Mouse (Mus musculus): ENCODE data around the gene Caskin1. TPM values are rescaled to one million over a fixed set of nuclear protein-coding genes. Genes with fewer than 3 reads are reported as not detected.

Caskin1 gene
- polyA plus RNA-seq, 1 experiment from 2014 or later: 45.7 TPM

- WGBS: 7% methylated on average over 23 of the region's 23 CpGs
- no peak for ATAC-seq (ENCODE audit: low FRiP score)
- H3K36me3 ChIP-seq (replicated peaks; ENCODE audit: control insufficient read depth, insufficient read depth): 0 out of 2 replicates have a peak, but pooled peaks cover 4% of the 10 kb centered on the region
Observed at GRCm38 (mm10) chr17:24548921-24549617, 60.7 kb downstream of the Caskin1 start.

GRCm38 (mm10) chr17:24549618-24550415 lies 61.4 kb downstream of the Caskin1 start, which contains the start of gene Pkd1:
Gene Pkd1 (plus strand): TSS chr17:24549834.
- peak within 1 kb of the TSS; percentile 83 for H3K4me3 ChIP-seq (replicated peaks; ENCODE audit: low read length)
- ATAC-seq (ENCODE audit: low FRiP score) (peak; percentile 96), DNase-seq (ENCODE audit: low spot score) (peak; percentile 97)
- H3K27ac ChIP-seq: peak within 1 kb of the TSS; percentile 94
- peaks cover 29% of the 10 kb centered on the region for H3K4me1 ChIP-seq (replicated peaks; ENCODE audit: control insufficient read depth, insufficient read depth, low read length)
- peak within 1 kb of the TSS; percentile 70 for H3K4me2 ChIP-seq (replicated peaks)
- peaks cover 7% of the 10 kb centered on the region for H3K27me3 ChIP-seq (ENCODE audit: control insufficient read depth, insufficient read depth, low read length)
- under 1% methylated on average over 58 of the region's 72 CpGs for WGBS
- peak within 1 kb of the TSS; percentile 95 for H3K9ac ChIP-seq
- H3K36me3 ChIP-seq (replicated peaks; ENCODE audit: control insufficient read depth, insufficient read depth): 0 out of 2 replicates have a peak, but pooled peaks cover 4% of the 10 kb centered on the region
- no peaks in the 10 kb centered on the region for H3K9me3 ChIP-seq (ENCODE audit: control insufficient read depth, low read length)

More at GRCm38 (mm10) chr17:24548921-24549617, 60.7 kb downstream of the Caskin1 start:
- Histone ChIP-seq H3K27ac (peak overlapping the region; percentile 33; the same call in 1 of the 2 replicates), H3K4me1 (replicated peaks; ENCODE audit: control insufficient read depth, insufficient read depth, low read length) (peaks cover 25% of the 10 kb centered on the region), H3K27me3 (ENCODE audit: control insufficient read depth, insufficient read depth, low read length) (peaks cover 7% of the 10 kb centered on the region), H3K4me3 (replicated peaks; ENCODE audit: low read length) (peak overlapping the region; percentile 83), H3K9me3 (ENCODE audit: control insufficient read depth, low read length) (no peaks in the 10 kb centered on the region), H3K4me2 (replicated peaks) (peak overlapping the region; percentile 70), H3K9ac (0 out of 2 replicates have a peak overlapping the region, but pooled peaks have one; percentile 1)
- no peak for DNase-seq (ENCODE audit: low spot score)

DNA sequence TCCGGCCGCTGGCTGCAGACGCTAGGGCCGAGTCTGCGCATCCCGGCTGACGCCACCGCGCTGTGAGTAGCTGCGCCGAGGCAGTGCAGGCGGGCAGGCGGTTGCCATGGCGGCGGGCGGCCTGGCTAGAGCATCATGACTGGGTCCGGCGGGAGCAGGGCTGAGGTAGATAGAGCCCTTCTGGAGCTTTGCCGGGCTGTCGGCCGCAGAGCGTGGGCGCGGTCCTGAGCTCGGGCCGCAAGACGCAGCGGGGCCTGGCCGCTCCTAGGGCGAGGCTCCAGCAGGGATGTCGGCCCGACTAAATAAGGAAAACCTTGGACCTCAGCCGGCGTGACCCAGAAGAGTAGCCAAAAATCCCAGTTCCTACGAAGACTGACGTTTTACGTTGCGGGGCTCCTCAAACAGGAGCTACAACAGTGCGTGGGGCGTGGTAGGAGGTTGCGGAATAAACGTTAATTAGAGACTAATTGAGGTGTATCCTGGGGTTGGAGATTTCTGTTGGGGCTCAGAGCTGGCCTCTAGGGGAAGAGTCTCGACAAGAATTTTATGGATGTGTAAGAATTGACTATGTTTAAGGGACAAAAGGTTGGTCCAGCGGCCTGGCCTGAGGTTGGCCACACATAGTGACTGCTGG lies 62.1 kb downstream of the Caskin1 start:
- Histone ChIP-seq H3K4me2 (replicated peaks) (peak overlapping the region; percentile 70), H3K27ac (peak overlapping the region; percentile 94), H3K4me3 (replicated peaks; ENCODE audit: low read length) (peak overlapping the region; percentile 83), H3K36me3 (replicated peaks; ENCODE audit: control insufficient read depth, insufficient read depth) (0 out of 2 replicates have a peak, but pooled peaks cover 4% of the 10 kb centered on the region), H3K27me3 (ENCODE audit: control insufficient read depth, insufficient read depth, low read length) (peaks cover 7% of the 10 kb centered on the region), H3K9ac (peak overlapping the region; percentile 95), H3K9me3 (ENCODE audit: control insufficient read depth, low read length) (no peaks in the 10 kb centered on the region), H3K4me1 (replicated peaks; ENCODE audit: control insufficient read depth, insufficient read depth, low read length) (peaks cover 29% of the 10 kb centered on the region)
- peak; percentile 81 for ATAC-seq (ENCODE audit: low FRiP score)
- peak; percentile 72 for DNase-seq (ENCODE audit: low spot score)
- under 1% methylated on average over 44 of the region's 44 CpGs for WGBS

DNA sequence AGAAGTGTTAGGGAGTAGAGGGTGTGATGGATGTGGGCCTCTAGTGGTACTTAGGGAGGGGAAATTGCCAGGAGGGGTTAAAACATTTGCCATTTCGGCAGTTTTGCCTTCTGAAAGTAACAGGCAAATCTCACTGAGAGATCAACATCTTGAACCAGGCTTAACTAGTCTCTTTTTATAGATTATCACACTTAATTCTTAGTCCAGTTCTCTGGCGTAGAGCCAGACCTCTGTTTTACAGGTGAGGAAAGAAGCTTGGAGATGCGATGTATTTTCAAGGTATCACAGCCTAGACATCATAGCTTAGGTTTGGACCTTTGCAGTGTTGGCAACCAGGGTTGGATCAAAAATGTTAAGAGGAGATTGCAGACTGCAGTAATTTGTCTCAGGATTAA lies 62.6 kb downstream of the Caskin1 start:
- peak overlapping the region; percentile 95 for H3K9ac ChIP-seq
- H3K4me1 ChIP-seq (replicated peaks; ENCODE audit: control insufficient read depth, insufficient read depth, low read length): peaks cover 29% of the 10 kb centered on the region
- WGBS: 48% methylated on average over 3 of the region's 3 CpGs
- 0 out of 2 replicates have a peak, but pooled peaks cover 4% of the 10 kb centered on the region for H3K36me3 ChIP-seq (replicated peaks; ENCODE audit: control insufficient read depth, insufficient read depth)
- peak overlapping the region; percentile 94; the same call in 1 of the 2 replicates for H3K27ac ChIP-seq
- H3K27me3 ChIP-seq (ENCODE audit: control insufficient read depth, insufficient read depth, low read length): peaks cover 7% of the 10 kb centered on the region
- peak overlapping the region; percentile 83 for H3K4me3 ChIP-seq (replicated peaks; ENCODE audit: low read length)
- H3K9me3 ChIP-seq (ENCODE audit: control insufficient read depth, low read length): no peaks in the 10 kb centered on the region
- ATAC-seq (ENCODE audit: low FRiP score): no peak
- peak overlapping the region; percentile 70 for H3K4me2 ChIP-seq (replicated peaks)
- no peak for DNase-seq (ENCODE audit: low spot score)

GRCm38 (mm10) chr17:24557091-24557490 lies 68.7 kb downstream of the Caskin1 start:
- no peak overlapping the region for H3K4me2 ChIP-seq (replicated peaks)
- no peak overlapping the region for H3K4me3 ChIP-seq (replicated peaks; ENCODE audit: low read length)
- no peak overlapping the region for H3K9ac ChIP-seq
- H3K4me1 ChIP-seq (replicated peaks; ENCODE audit: control insufficient read depth, insufficient read depth, low read length): peaks cover 29% of the 10 kb centered on the region
- H3K27me3 ChIP-seq (ENCODE audit: control insufficient read depth, insufficient read depth, low read length): no peaks in the 10 kb centered on the region
- H3K36me3 ChIP-seq (replicated peaks; ENCODE audit: control insufficient read depth, insufficient read depth): 0 out of 2 replicates have a peak, but pooled peaks cover 4% of the 10 kb centered on the region
- DNase-seq (ENCODE audit: low spot score) (no peak), ATAC-seq (ENCODE audit: low FRiP score) (no peak)
- no peak overlapping the region for H3K27ac ChIP-seq
- H3K9me3 ChIP-seq (ENCODE audit: control insufficient read depth, low read length): no peaks in the 10 kb centered on the region
- 88% methylated on average over 7 of the region's 7 CpGs for WGBS

Other genes starting within 250 kb of the Caskin1 start
- 11.8 and 21.2 TPM in 2 replicates for gene Ccnf, start 237.1 kb upstream of the Caskin1 start, polyA plus RNA-seq (2014; fragmentation: Nextera tagmentation; extraction: Ambion mirVana)
- 0.63 and 1.1 TPM in 2 replicates for gene Abca17, start 137.5 kb upstream of the Caskin1 start, polyA plus RNA-seq (2014; fragmentation: Nextera tagmentation; extraction: Ambion mirVana)
- 32.8 and 34.8 TPM in 2 replicates for gene Abca3, start 136.7 kb upstream of the Caskin1 start, polyA plus RNA-seq (2014; fragmentation: Nextera tagmentation; extraction: Ambion mirVana)
- 278 and 280 TPM in 2 replicates for gene Rnps1, start 74.0 kb upstream of the Caskin1 start, polyA plus RNA-seq (2014; fragmentation: Nextera tagmentation; extraction: Ambion mirVana)
- 36.2 and 46.0 TPM in 2 replicates for gene Eci1, start 62.0 kb upstream of the Caskin1 start, polyA plus RNA-seq (2014; fragmentation: Nextera tagmentation; extraction: Ambion mirVana)
- gene Dnase1l2, start 45.5 kb upstream of the Caskin1 start, polyA plus RNA-seq (2014; fragmentation: Nextera tagmentation; extraction: Ambion mirVana): 3.6 and 6.0 TPM in 2 replicates
- 20.6 and 25.8 TPM in 2 replicates for gene E4f1, start 18.3 kb upstream of the Caskin1 start, polyA plus RNA-seq (2014; fragmentation: Nextera tagmentation; extraction: Ambion mirVana)
- 71.2 and 73.5 TPM in 2 replicates for gene Pgp, start 18.2 kb upstream of the Caskin1 start, polyA plus RNA-seq (2014; fragmentation: Nextera tagmentation; extraction: Ambion mirVana)
- 0.75 TPM in 1 of 2 replicates, not detected in the other for gene Bricd5, start 14.7 kb upstream of the Caskin1 start, polyA plus RNA-seq (2014; fragmentation: Nextera tagmentation; extraction: Ambion mirVana)
- 30.2 and 31.1 TPM in 2 replicates for gene Mlst8, start 9.5 kb upstream of the Caskin1 start, polyA plus RNA-seq (2014; fragmentation: Nextera tagmentation; extraction: Ambion mirVana)
- gene Traf7, start 39.3 kb downstream of the Caskin1 start, polyA plus RNA-seq (2014; fragmentation: Nextera tagmentation; extraction: Ambion mirVana): 75.0 and 82.8 TPM in 2 replicates
- 4.2 and 5.6 TPM in 2 replicates for gene Rab26, start 45.6 kb downstream of the Caskin1 start, polyA plus RNA-seq (2014; fragmentation: Nextera tagmentation; extraction: Ambion mirVana)
- gene Pkd1, start 61.2 kb downstream of the Caskin1 start, polyA plus RNA-seq (2014; fragmentation: Nextera tagmentation; extraction: Ambion mirVana): 28.4 and 30.4 TPM in 2 replicates
- gene Tsc2, start 144.0 kb downstream of the Caskin1 start, polyA plus RNA-seq (2014; fragmentation: Nextera tagmentation; extraction: Ambion mirVana): 74.7 and 76.7 TPM in 2 replicates
- 7.8 and 8.2 TPM in 2 replicates for gene Nthl1, start 144.1 kb downstream of the Caskin1 start, polyA plus RNA-seq (2014; fragmentation: Nextera tagmentation; extraction: Ambion mirVana)
- 53.5 and 56.9 TPM in 2 replicates for gene Slc9a3r2, start 161.7 kb downstream of the Caskin1 start, polyA plus RNA-seq (2014; fragmentation: Nextera tagmentation; extraction: Ambion mirVana)
- 0.83 TPM in 1 of 2 replicates, not detected in the other for gene Npw, start 169.9 kb downstream of the Caskin1 start, polyA plus RNA-seq (2014; fragmentation: Nextera tagmentation; extraction: Ambion mirVana)
- gene Zfp598, start 181.1 kb downstream of the Caskin1 start, polyA plus RNA-seq (2014; fragmentation: Nextera tagmentation; extraction: Ambion mirVana): 22.8 and 25.6 TPM in 2 replicates
- 178 and 220 TPM in 2 replicates for gene Syngr3, start 201.4 kb downstream of the Caskin1 start, polyA plus RNA-seq (2014; fragmentation: Nextera tagmentation; extraction: Ambion mirVana)
- gene Gfer, start 207.6 kb downstream of the Caskin1 start, polyA plus RNA-seq (2014; fragmentation: Nextera tagmentation; extraction: Ambion mirVana): 35.2 and 43.4 TPM in 2 replicates
- 1.9 and 2.4 TPM in 2 replicates for gene Noxo1, start 207.6 kb downstream of the Caskin1 start, polyA plus RNA-seq (2014; fragmentation: Nextera tagmentation; extraction: Ambion mirVana)
- 58.3 and 64.3 TPM in 2 replicates for gene Tbl3, start 219.1 kb downstream of the Caskin1 start, polyA plus RNA-seq (2014; fragmentation: Nextera tagmentation; extraction: Ambion mirVana)
- gene Rnf151, start 229.5 kb downstream of the Caskin1 start, polyA plus RNA-seq (2014; fragmentation: Nextera tagmentation; extraction: Ambion mirVana): not detected in 2 replicates
- gene Rps2, start 229.5 kb downstream of the Caskin1 start, polyA plus RNA-seq (2014; fragmentation: Nextera tagmentation; extraction: Ambion mirVana): 800 and 838 TPM in 2 replicates
- 308 and 347 TPM in 2 replicates for gene Ndufb10, start 235.9 kb downstream of the Caskin1 start, polyA plus RNA-seq (2014; fragmentation: Nextera tagmentation; extraction: Ambion mirVana)
- gene Rpl3l, start 239.2 kb downstream of the Caskin1 start, polyA plus RNA-seq (2014; fragmentation: Nextera tagmentation; extraction: Ambion mirVana): 0.25 TPM in 1 of 2 replicates, not detected in the other
- 20.5 and 22.4 TPM in 2 replicates for gene Msrb1, start 248.0 kb downstream of the Caskin1 start, polyA plus RNA-seq (2014; fragmentation: Nextera tagmentation; extraction: Ambion mirVana)